13 mouse cellular contexts compared by ENCODE assay signal in genomic region chr3:135635646-135636434, GRCm38 (mm10). TPM values are rescaled to one million over a fixed set of nuclear protein-coding genes. Genes with fewer than 3 reads are reported as not detected.
DNase-seq lines count a peak whose midpoint lies in the region; ATAC-seq lines count a peak whose summit lies in the region.
"Had no signal": no experiment of that assay in that cellular context is flagged by ENCODE, and none has a peak within 500 bp of the region (broad histone marks: within the 10 kb centered on the region; RNA-seq: fewer than 3 reads in every experiment).

No protein-coding gene starts in this region.

- H3K4me1 ChIP-seq in heart, embryonic 12.5 days (replicated peaks): peaks cover 39% of the 10 kb centered on the region
- peaks cover 4% of the 10 kb centered on the region; the same call in 1 of the 2 replicates for H3K4me1 ChIP-seq in midbrain, embryonic 12.5 days
- no peaks in the 10 kb centered on the region for H3K4me1 ChIP-seq in midbrain, embryonic 16.5 days (ENCODE audit: control insufficient read depth, insufficient read depth, low read length)
- H3K4me1 ChIP-seq: forebrain, embryonic 15.5 days; limb, embryonic 15.5 days had no signal

- peak; percentile 71 for ATAC-seq in heart, embryonic 12.5 days (ENCODE audit: insufficient number of reproducible peaks, low FRiP score)
- ATAC-seq in midbrain, embryonic 12.5 days (ENCODE audit: low FRiP score, low read depth): peak; percentile 39; the same call in 1 of the 2 replicates
- no peak for ATAC-seq in midbrain, embryonic 16.5 days
- peak; percentile 11 for ATAC-seq in inflammation-experienced regulatory T-cells, adult 6 months
- ATAC-seq: forebrain, embryonic 15.5 days; intestine, postnatal 0 days had no signal

- no peaks in the 10 kb centered on the region for H3K27me3 ChIP-seq in heart, embryonic 12.5 days (replicated peaks)
- H3K27me3 ChIP-seq in midbrain, embryonic 12.5 days: no peaks in the 10 kb centered on the region
- no peaks in the 10 kb centered on the region for H3K27me3 ChIP-seq in midbrain, embryonic 16.5 days (ENCODE audit: control insufficient read depth, insufficient read depth, low read depth, low read length)
- H3K27me3 ChIP-seq: forebrain, embryonic 15.5 days; limb, embryonic 15.5 days had no signal

- DNase-seq in heart, adult 18-20 months: no peak
- no peak for DNase-seq in layer of hippocampus, adult 8-10 months (ENCODE audit: low spot score in 2 of 2)
- no peak for DNase-seq in layer of hippocampus, adult 9-11 months
- DNase-seq: adrenal gland, postnatal 25 days had no signal

- no peak overlapping the region for H3K4me2 ChIP-seq in heart, embryonic 12.5 days
- H3K4me2 ChIP-seq in midbrain, embryonic 12.5 days (replicated peaks): no peak overlapping the region
- H3K4me2 ChIP-seq in midbrain, embryonic 16.5 days (ENCODE audit: low read length): no peak overlapping the region
- H3K4me2 ChIP-seq: forebrain, embryonic 15.5 days; limb, embryonic 15.5 days had no signal

- H3K27ac ChIP-seq in heart, embryonic 12.5 days (ENCODE audit: poor library complexity, severe bottlenecking): peak overlapping the region; percentile 18; the same call in 1 of the 2 replicates
- no peak overlapping the region for H3K27ac ChIP-seq in midbrain, embryonic 12.5 days (replicated peaks)
- H3K27ac ChIP-seq in midbrain, embryonic 16.5 days (ENCODE audit: low read length): no peak overlapping the region
- H3K27ac ChIP-seq: forebrain, embryonic 15.5 days; heart, adult 2 months; limb, embryonic 15.5 days; stomach, postnatal 0 days had no signal

- H3K9ac ChIP-seq in heart, embryonic 12.5 days: no peak overlapping the region
- H3K9ac ChIP-seq in midbrain, embryonic 12.5 days (replicated peaks): no peak overlapping the region
- H3K9ac ChIP-seq in midbrain, embryonic 16.5 days (ENCODE audit: low read depth, low read length): no peak overlapping the region
- H3K9ac ChIP-seq: forebrain, embryonic 15.5 days; limb, embryonic 15.5 days had no signal

- 43% methylated on average over 14 of the region's 14 CpGs for WGBS in heart, embryonic 12.5 days
- 87% methylated on average over 14 of the region's 14 CpGs for WGBS in midbrain, embryonic 12.5 days
- 84% methylated on average over 14 of the region's 14 CpGs for WGBS in midbrain, embryonic 16.5 days

- H3K9me3 ChIP-seq in heart, embryonic 12.5 days (replicated peaks): no peaks in the 10 kb centered on the region
- H3K9me3 ChIP-seq in midbrain, embryonic 12.5 days: no peaks in the 10 kb centered on the region
- H3K9me3 ChIP-seq in midbrain, embryonic 16.5 days (replicated peaks; ENCODE audit: control insufficient read depth, low read length, poor library complexity, severe bottlenecking): no peaks in the 10 kb centered on the region
- H3K9me3 ChIP-seq: forebrain, embryonic 15.5 days; limb, embryonic 15.5 days had no signal

- peaks cover 10% of the 10 kb centered on the region for H3K36me3 ChIP-seq in heart, embryonic 12.5 days
- 0 out of 2 replicates have a peak, but pooled peaks cover 3% of the 10 kb centered on the region for H3K36me3 ChIP-seq in midbrain, embryonic 12.5 days
- H3K36me3 ChIP-seq in midbrain, embryonic 16.5 days (ENCODE audit: control insufficient read depth, insufficient read depth, low read length): no peaks in the 10 kb centered on the region

- H3K4me3 ChIP-seq in heart, embryonic 12.5 days: no peak overlapping the region
- H3K4me3 ChIP-seq in midbrain, embryonic 12.5 days: no peak overlapping the region
- H3K4me3 ChIP-seq in midbrain, embryonic 16.5 days (ENCODE audit: low read depth, low read length): no peak overlapping the region
- H3K4me3 ChIP-seq: forebrain, embryonic 15.5 days; heart, adult 2 months; limb, embryonic 15.5 days had no signal

RNA-seq across cellular contexts. Expression of gene Nfkb1, which starts 55.5 kb away (rescaled TPM):
- 14.3 and 16.6 TPM in 2 replicates for polyA plus RNA-seq in heart, embryonic 12.5 days (2016; fragmentation: Nextera tagmentation; extraction: Ambion mirVana)
- 10 to 100 TPM; 30.7 to 33.0 TPM for total RNA-seq in heart, adult 18-20 months (2021)
- 9.0 and 10.5 TPM in 2 replicates for polyA plus RNA-seq in midbrain, embryonic 12.5 days (2016; fragmentation: Nextera tagmentation; extraction: Ambion mirVana)
- 6.7 and 6.8 TPM in 2 replicates for polyA plus RNA-seq in midbrain, embryonic 16.5 days (2015; fragmentation: Nextera tagmentation; extraction: Ambion mirVana)
- polyA plus RNA-seq in inflammation-experienced regulatory T-cells, adult 6 months (2017; shearing (Covaris generic)): 100 to 1,000 TPM in 2 of 3 experiments, 10 to 100 TPM in 1; 95.7 to 123 (median 121) TPM
- 10 to 100 TPM; 23.0 to 30.7 (median 29.0) TPM for total RNA-seq in layer of hippocampus, adult 8-10 months (2022)
